Mouse (Mus musculus) heart, adult 2 months (tissue): ENCODE measurements at regions not wholly inside any gene's neighbourhood (a gene's known extent, or its start where the extent isn't known, plus 50 kb on each side); places are given as distances from the start of the nearest gene placed in this dataset.

Experiments
- CTCF ChIP-seq: fragments of 200-600 bp; IDR thresholded peaks from 2 replicates; pipeline ENCODE4 v1.8.1; 2022; ENCODE audit warnings: antibody characterized with exemption, mild to moderate bottlenecking, moderate library complexity
- EP300 ChIP-seq: fragments of 200-500 bp; IDR thresholded peaks from 2 replicates; pipeline ENCODE4 v1.6.1; 2011; ENCODE audit warnings: low read depth, low read length, control low read depth; ENCODE audit not compliant: insufficient read depth
- POLR2A ChIP-seq: fragments of 200-500 bp; IDR thresholded peaks from 2 replicates; pipeline ENCODE4 v1.6.1; 2011; ENCODE audit warnings: mild to moderate bottlenecking, low read depth, low read length, control low read depth; ENCODE audit not compliant: insufficient read depth

DNA sequence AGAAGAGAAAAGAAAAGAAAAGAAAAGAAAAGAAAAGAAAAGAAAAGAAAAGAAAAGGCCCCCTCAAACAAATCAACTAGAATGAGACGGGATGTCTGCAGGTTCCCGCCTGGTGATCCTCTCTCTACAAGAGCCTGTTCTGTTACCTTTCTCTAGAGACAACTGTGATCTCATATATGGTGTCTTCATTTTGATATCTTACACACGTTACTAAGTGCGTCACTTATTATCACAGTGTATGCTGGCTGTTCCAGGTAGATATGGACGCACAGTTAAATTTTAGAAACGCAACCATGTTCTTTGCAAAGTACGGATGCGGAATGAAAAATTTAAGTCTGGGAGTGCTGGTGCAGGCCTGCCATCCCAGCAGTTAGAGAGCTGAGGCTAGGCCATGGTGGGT lies 53.2 kb upstream of the Slc38a2 start:
- TF ChIP-seq EP300 (no peak), CTCF (no peak), POLR2A (no peak)
